Mouse (Mus musculus) central nervous system, embryonic 18 days (tissue): ENCODE data around the gene Car6. TPM values are rescaled to one million over a fixed set of nuclear protein-coding genes. Genes with fewer than 3 reads are reported as not detected.

Experiments used
- polyA plus RNA-seq: library from polyadenylated mRNA; depleted of rRNA; stranded (reverse); fragments of >200 nt; gene quantifications from 2 replicates; pipeline ENCODE4 v1.2.3, GENCODE M21; 2012; rRNA removed

The Car6 gene
- polyA plus RNA-seq = not detected in 2 replicates

DNA sequence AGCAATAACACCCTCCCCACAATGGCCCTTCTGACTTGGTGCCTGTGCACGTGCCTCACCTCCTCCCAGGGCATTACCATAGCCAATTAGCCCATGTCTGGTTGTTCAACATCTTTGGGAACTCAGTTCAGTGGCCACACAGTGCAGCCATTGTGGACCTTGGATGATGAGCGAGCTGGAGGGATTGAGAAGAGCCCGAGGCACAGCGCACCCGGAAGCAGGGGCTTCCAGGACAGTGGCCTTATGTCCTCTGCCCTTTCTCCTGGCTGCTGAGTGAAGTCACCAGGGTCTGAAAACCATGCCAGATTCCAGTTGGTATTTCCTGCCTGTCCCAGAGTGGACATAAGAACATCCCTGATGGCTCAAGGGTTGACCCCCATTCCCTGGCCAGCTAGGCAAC, at the start of gene Car6:
Gene Car6, minus strand, starts transcription at position 101 of the 400 bp plus-strand sequence.

DNA sequence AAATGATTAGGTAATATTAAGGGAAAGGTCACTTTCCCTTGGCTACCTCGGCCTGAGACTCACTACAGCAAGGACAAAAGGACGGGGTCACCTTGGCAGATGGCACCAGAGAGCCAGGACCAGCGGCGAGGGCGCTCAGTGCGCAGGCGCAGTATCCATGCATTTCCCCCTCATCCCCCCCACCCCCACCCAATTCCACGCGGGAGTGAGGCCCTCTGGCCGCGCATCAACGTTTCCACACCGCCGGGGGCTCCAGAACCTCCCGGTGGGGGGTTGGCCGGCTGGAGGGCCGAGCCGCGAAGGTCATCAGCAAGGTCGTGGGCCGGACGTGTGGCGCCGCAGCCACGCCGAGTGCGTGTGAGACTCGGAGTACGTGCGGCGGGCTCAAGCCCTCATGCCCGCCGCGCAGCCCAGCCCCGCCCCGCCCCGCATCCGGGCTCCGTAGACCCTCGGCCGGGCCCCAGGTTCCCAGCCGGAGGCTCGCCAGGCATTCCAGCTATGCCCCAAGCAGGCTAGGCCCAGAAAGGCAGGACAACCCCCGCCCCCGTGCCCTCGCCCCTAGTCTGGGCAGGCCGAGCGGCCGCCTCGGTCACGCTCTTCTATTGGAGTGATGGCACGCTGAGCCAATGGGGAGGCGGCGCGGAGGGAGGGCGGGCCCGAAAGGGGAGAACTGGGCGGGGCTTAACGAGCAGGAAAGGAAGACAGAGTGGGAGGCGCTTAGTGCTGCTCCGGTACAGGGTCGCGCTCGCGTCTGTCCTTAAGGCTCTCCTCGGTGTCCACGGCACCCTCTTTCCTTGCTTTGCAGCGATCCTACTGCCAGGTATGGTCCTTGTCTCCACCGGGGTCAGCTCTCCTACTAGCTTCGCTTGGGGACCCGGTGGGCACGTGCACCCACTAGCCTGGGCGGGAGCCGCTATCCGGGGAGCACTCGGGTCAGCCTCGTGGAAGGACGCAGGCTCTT, 35.7 kb upstream of the Car6 start, which contains the start of gene Eno1:
Gene Eno1, plus strand, starts transcription at position 201 of the 961 bp plus-strand sequence.

Other genes starting within 250 kb of the Car6 start
- 7.2 and 8.9 TPM in 2 replicates for gene Spsb1, start 246.3 kb downstream of the Car6 start, polyA plus RNA-seq
- gene H6pd, start 192.3 kb downstream of the Car6 start, polyA plus RNA-seq = 4.8 and 6.3 TPM in 2 replicates
- 1.2 and 1.5 TPM in 2 replicates for gene Gpr157, start 114.0 kb downstream of the Car6 start, polyA plus RNA-seq
- 1.3 and 2.2 TPM in 2 replicates for gene Slc2a5, start 82.0 kb downstream of the Car6 start, polyA plus RNA-seq
- not detected in 2 replicates for gene Slc2a7, start 52.4 kb downstream of the Car6 start, polyA plus RNA-seq
- 518 and 530 TPM in 2 replicates for gene Eno1, start 35.4 kb upstream of the Car6 start, polyA plus RNA-seq
- 32.7 and 35.4 TPM in 2 replicates for gene Rere, start 80.3 kb upstream of the Car6 start, polyA plus RNA-seq